Mouse (Mus musculus) CD4-positive, CD25-positive, alpha-beta regulatory T cell, adult 4 months (primary cell): ENCODE measurements around the gene Adamtsl1. TPM values are rescaled to one million over a fixed set of nuclear protein-coding genes. Genes with fewer than 3 reads are reported as not detected.

Experiments
- ATAC-seq: one replicate; pipeline ENCODE4 v1.8.0; 2017
- polyA plus RNA-seq, 2 experiments: library from polyadenylated mRNA; unstranded; fragments of 100-300 nt; shearing (Covaris generic); gene quantifications; one replicate each; pipeline ENCODE4 v1.2.1; 2017

The Adamtsl1 gene
- polyA plus RNA-seq, 2 experiments from 2014 or later, result not detected

DNA sequence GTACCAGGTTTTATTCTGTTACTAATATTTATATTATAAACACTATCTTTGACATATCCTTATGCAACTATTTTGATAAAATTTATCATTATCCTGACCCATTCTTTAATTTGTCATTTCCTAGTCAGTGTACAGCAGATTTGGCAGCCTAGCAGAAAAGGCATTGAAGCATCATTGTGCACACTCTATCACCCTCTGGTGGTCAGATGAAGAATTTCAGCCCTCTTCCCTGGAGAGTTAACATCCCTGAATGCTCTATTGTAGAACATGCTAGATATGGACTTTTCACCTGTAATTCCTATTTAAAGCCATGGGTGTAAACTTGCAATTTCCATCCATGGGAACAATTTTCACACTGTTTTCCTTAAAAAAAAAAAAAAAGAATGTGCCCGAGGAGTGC lies 305.2 kb downstream of the Adamtsl1 start:
- no peak for ATAC-seq

GRCm38 (mm10) chr4:85819921-85820320 lies 305.9 kb downstream of the Adamtsl1 start:
- no peak for ATAC-seq

GRCm38 (mm10) chr4:85823952-85824704 lies 310.2 kb downstream of the Adamtsl1 start:
- ATAC-seq, result no peak

- no peak for ATAC-seq
Observed at GRCm38 (mm10) chr4:85824705-85825085, 310.7 kb downstream of the Adamtsl1 start.

DNA sequence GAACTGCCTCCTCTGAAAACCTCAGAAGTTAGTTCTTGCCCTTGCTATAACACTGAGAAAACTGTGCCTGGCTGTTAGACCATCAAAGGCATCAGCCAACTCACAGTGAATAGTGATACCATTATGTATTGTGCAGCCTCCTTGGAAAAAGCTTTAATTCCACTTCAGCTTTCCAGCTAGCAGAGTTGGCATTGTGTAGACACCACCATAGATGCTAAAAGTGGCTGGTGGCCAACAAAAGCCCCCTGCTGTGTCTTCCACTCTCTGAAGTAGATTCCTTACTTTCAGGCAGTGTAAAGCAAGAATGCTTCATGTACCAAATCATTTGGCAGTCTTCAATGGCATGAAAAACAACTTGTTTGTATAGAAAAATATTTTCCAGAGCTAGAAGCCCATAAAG lies 323.1 kb downstream of the Adamtsl1 start:
- ATAC-seq, result no peak

GRCm38 (mm10) chr4:85837532-85837965 lies 323.6 kb downstream of the Adamtsl1 start:
- no peak for ATAC-seq

DNA sequence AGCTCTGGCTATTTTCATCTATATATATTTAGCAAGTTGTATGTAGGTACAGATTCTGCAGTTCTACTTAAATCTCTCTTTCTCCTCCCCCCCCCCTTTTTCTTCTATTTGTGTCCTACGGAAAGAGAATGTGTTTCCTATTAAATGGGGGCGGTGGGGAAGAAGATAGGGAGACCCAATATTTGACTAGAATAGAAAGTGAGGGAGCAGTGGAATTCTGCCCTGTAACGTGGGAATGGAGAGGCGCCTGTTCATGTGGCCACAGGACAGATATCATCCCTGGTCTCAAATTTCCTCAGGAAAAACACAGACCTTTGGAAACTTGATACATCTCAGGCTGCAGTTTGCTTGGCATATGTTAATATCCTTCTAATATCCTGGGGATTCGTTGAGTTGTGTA lies 324.1 kb downstream of the Adamtsl1 start:
- no peak for ATAC-seq

GRCm38 (mm10) chr4:85842113-85842512 lies 328.1 kb downstream of the Adamtsl1 start:
- ATAC-seq, result no peak

DNA sequence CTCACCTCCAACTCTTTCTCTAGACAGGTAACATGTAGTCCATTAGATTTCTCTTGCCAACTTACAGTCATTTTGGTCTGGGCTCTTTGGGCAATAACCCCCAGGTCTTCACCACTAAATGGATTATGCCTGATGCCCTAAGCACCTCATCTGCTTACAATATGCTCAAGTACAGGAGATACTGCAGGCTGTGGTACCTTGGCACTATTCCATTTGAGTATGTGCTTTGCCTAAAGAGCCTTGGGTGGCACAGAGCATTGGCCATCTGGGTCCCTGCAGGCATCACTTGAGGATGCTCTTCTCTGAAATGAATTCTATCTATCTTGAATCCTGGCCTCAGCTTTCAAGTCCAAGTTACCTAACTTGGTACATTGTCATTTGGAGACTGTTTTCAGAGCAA lies 330.4 kb downstream of the Adamtsl1 start:
- ATAC-seq, result no peak

DNA sequence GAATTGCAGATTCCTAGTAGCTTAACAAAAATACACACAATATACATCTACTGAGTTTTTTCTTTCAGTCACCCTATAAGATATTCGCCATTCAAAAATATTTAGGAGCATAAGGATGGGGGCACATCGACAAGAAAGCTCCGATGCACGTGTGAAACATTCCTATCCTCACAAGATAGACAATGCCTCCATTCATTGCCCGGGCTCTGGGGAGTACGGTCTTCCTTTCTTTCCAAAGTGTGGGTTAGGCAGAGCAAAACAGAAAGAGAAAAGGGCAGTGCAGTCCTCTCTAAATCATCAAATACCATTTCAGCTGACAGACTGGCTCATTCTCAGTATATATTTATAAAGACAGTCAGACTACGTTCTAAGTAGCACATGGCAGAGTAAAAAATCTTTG lies 332.0 kb downstream of the Adamtsl1 start:
- ATAC-seq, result no peak

DNA sequence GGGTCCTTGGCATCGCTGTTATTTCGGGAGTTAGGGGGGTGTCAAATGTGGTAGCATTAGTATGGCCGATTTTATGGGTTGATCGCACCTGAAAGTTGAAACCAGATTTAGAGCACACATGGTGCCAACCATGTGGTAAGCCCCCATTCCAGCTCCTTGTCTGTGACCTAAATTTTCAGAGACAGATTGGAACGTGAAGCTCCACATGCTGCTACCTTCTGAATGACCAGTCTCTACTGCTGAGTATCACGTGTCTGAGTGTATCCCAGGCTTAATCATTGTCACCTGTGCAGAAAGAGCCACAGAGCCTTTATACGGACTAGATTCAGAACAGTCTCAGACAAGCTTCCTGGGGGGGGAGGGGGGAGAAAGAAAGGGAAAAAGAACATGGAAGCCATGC lies 339.4 kb downstream of the Adamtsl1 start:
- ATAC-seq, result no peak

DNA sequence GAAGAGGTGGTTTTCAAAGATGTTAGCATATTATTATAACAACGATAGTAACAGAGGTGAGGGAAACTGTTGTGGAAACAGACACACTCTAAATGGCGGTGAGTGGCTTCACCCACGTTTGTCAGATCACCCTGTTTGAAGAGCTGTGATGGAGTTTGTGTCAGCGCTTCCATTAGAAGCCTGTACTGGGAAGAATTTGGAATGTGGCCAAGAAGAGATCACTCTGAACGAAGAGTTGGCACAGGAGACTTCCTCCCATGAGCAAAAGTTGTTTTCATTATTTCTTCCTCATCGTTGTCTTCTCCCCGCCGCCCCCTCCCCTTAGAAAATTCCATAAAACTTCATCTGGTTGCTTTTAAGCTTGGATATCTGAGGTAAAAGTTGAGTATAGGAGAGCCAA lies 340.5 kb downstream of the Adamtsl1 start:
- no peak for ATAC-seq

- ATAC-seq, result no peak
Observed at GRCm38 (mm10) chr4:85879376-85879775, 365.4 kb downstream of the Adamtsl1 start.

DNA sequence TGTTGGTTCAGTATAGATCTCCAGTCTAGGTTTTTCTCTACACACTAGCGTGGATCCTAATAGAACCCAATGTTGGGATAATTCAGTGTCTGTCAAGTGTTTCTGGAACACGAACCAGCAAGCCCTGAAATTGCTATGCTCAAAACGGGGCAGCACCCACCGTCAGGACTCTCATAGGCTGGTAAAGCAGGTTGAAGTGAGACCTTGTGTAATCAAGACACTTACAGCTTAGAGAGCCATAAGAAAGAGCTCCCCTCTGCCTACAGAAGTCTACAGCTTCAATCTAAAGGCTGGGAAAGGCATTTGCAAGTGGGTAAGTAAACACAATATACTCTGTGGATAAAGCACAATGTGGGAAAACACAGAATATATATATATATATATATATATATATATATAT lies 367.3 kb downstream of the Adamtsl1 start:
- no peak for ATAC-seq

DNA sequence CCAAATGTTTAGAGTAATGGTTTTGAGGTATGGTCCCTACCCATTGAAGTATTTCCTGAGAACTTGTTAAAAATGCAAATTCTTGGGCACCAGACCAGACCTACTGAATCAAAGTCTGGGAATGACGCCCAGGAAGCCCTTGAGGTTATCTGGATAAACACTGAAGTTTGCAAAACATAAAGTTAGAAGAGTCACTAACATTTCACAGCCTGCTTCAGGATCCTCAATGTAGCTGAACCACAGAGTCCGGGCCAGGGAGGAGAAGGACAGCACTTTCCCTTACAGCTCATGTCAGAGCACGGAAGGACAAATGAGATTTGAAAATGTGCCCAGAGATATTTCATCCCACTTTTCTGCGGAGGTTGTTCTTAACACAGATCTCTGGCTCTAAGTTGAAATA lies 370.1 kb downstream of the Adamtsl1 start:
- no peak for ATAC-seq

GRCm38 (mm10) chr4:85889877-85890598 lies 376.1 kb downstream of the Adamtsl1 start:
- no peak for ATAC-seq

DNA sequence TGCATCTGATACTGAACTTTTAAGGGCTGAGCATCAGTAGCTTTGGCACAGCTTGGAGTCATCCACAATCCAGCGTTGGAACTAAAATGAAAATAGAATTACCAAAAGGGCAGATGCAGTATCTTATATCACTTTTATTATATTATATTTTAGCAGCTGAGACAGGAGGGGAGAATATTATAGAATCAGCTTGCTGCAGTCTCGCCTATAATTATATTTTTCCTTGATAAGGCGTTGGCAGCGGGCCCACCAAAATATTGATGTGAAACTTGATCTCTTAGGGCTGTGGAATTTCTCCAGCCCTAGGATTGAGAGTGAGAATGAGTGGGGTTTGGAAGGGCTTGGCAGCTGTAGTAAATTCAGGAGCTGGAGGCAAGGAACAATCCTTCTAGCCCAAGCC lies 387.3 kb downstream of the Adamtsl1 start:
- no peak for ATAC-seq

DNA sequence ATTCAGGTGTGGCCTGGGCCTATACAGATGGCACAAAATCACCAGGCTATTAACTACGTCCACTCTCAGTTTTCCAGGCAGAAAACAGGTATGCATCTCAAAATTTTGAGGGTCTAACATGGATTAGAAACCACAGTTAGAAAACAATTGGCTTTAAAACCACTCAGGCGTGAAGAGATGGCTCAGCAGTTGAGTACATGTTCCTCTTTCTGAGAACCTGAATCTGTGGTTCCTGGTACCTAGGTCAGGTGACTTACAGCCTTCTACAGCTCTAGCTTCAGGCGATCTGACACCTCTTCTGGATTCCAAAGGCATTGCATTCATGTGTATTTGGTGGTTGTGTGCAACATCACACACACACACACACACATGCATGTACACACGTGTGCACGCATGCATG lies 390.2 kb downstream of the Adamtsl1 start:
- ATAC-seq, result no peak

DNA sequence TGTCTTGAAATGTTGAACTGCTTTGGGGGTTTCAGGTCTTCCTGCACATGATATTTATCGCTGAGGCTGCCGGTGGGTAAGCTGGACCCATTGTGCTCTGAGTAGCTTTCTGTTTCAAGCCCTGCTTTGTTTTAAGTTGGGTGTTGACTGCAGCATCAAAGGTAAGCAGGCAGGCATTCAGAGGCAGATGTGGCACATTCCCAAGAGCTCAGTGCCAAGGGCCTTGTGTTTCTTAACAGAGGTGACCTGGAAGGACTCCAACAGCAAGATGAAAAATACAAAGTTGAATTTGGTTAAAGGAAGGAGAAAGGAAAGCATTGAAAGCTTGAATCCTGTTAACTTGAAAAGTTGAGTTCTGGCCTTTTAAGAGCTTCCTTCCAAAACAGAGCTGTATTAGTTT lies 402.1 kb downstream of the Adamtsl1 start:
- ATAC-seq, result no peak

DNA sequence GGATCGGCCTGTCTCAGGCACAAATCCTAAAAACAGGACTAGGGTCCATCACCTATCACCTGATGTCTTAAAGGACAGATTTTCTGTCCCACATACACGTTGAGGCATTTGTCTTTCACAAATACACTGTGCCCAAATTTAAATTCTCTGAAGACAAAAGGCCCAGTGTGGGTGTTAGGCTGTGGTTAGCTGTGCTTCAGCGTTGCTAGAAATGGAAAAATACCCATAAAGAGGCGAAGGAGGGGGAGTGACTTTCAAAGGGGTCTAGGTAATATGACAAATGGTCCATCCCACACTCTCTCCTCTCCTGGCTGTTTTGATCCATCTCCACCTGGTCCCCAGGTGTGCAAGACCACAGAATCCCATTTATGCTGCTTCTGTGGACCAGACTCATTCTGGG lies 404.4 kb downstream of the Adamtsl1 start:
- no peak for ATAC-seq

DNA sequence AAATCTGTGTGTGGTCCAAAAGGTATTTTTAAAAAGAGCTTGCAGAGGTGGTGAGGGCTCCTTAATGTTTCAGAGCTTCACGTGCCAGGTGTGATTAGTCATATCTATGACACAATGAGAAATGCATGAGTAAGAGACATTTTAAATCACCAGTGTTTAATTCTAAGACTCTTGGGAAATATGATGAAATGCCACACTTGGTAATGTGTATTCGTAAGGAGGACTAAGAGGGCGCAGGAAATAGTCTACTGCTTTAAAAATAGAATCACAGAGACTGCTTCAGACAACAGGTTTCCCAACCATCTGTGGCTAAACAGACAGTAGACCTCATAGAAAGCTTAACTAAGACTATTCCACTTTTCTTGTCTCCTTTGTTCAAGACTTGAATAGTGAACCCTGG lies 406.5 kb downstream of the Adamtsl1 start:
- no peak for ATAC-seq

DNA sequence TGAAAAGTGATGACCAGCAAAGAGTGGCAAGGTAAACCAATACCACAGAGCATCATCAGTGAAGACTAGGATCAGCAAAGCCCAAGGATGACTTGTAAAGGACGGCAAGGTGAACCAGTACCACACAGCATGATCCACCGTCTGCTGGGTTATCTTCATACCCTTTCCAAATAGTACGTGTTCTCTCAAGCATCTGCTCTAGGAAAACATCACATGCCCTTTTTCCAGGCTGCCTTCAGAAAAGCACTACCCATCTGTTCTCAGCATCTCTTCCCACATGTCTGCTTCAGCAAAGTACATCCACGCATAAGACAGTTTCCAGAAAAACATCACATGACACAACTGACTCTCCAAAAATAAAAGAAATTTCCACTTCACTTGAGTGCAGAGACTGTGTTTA lies 408.8 kb downstream of the Adamtsl1 start:
- no peak for ATAC-seq

GRCm38 (mm10) chr4:85932129-85932528 lies 418.2 kb downstream of the Adamtsl1 start:
- ATAC-seq, result no peak

DNA sequence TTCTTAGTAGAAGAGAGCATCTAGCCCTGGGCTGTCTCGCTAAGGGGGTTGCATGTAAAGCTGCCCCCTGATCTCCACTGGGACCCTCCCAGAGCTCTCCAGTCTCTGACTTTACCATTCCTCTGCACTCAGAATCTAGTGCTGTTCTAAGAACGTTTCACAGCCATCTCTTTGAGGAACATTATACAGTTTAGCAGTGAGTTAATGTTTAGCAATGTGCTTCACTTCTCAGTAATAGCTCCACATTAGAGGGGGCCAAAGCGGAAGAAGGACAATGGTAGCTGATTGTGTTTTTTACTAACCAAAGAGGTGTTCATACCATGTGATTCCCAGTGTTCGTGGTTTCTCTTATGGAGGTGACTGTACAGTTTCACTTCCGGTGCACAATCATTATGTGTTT lies 425.5 kb downstream of the Adamtsl1 start:
- ATAC-seq, result no peak
